Mouse (Mus musculus) urinary bladder, postnatal 10 days (tissue): ENCODE measurements around the gene Wdr48.

ENCODE experiments used
- DNase-seq: peaks from one replicate; pipeline ENCODE4 v3.0.0; 2022; ENCODE audit warnings: low spot score

Wdr48 gene

GRCm38 (mm10) chr9:119894339-119895009 lies at the start of gene Wdr48:
TSS of gene Wdr48 (plus strand) at chr9:119894878.
- peak; percentile 89 for DNase-seq

- no peak for DNase-seq
Observed at GRCm38 (mm10) chr9:119847187-119847586, 47.5 kb upstream of the Wdr48 start.

- DNase-seq = no peak
Observed at GRCm38 (mm10) chr9:119848671-119849070, 46.0 kb upstream of the Wdr48 start.

GRCm38 (mm10) chr9:119849214-119849613 lies 45.5 kb upstream of the Wdr48 start:
- no peak for DNase-seq

- no peak for DNase-seq
Observed at GRCm38 (mm10) chr9:119852347-119853030, 42.2 kb upstream of the Wdr48 start.

GRCm38 (mm10) chr9:119853071-119853846 lies 41.4 kb upstream of the Wdr48 start:
- DNase-seq = no peak

GRCm38 (mm10) chr9:119854170-119854569 lies 40.5 kb upstream of the Wdr48 start:
- no peak for DNase-seq

- no peak for DNase-seq
Observed at GRCm38 (mm10) chr9:119887144-119887901, 7.4 kb upstream of the Wdr48 start.

GRCm38 (mm10) chr9:119888843-119889246 lies 5.8 kb upstream of the Wdr48 start:
- DNase-seq = no peak

- DNase-seq = no peak
Observed at GRCm38 (mm10) chr9:119889446-119889845, 5.2 kb upstream of the Wdr48 start.

- DNase-seq = no peak
Observed at GRCm38 (mm10) chr9:119890692-119891091, 4.0 kb upstream of the Wdr48 start.

GRCm38 (mm10) chr9:119893881-119894280 lies 797 bp upstream of the Wdr48 start:
- no peak for DNase-seq

GRCm38 (mm10) chr9:119895040-119895721 lies 503 bp downstream of the Wdr48 start:
- DNase-seq = no peak

- DNase-seq = no peak
Observed at GRCm38 (mm10) chr9:119899446-119899845, 4.8 kb downstream of the Wdr48 start.

- no peak for DNase-seq
Observed at GRCm38 (mm10) chr9:119902410-119903151, 7.9 kb downstream of the Wdr48 start.

- DNase-seq = no peak
Observed at GRCm38 (mm10) chr9:119908708-119909107, 14.0 kb downstream of the Wdr48 start.

- DNase-seq = no peak
Observed at GRCm38 (mm10) chr9:119909931-119910330, 15.3 kb downstream of the Wdr48 start.

GRCm38 (mm10) chr9:119913087-119913838 lies 18.6 kb downstream of the Wdr48 start:
- no peak for DNase-seq

- no peak for DNase-seq
Observed at GRCm38 (mm10) chr9:119919858-119920257, 25.2 kb downstream of the Wdr48 start.

GRCm38 (mm10) chr9:119923462-119923861 lies 28.8 kb downstream of the Wdr48 start:
- no peak for DNase-seq
